Mouse (Mus musculus): Measurements from ENCODE around the gene Erv3. TPM values are rescaled to one million over a fixed set of nuclear protein-coding genes. Genes with fewer than 3 reads are reported as not detected.

The Erv3 gene
- polyA plus RNA-seq, 1 experiment from 2014 or later, result not detected

DNA sequence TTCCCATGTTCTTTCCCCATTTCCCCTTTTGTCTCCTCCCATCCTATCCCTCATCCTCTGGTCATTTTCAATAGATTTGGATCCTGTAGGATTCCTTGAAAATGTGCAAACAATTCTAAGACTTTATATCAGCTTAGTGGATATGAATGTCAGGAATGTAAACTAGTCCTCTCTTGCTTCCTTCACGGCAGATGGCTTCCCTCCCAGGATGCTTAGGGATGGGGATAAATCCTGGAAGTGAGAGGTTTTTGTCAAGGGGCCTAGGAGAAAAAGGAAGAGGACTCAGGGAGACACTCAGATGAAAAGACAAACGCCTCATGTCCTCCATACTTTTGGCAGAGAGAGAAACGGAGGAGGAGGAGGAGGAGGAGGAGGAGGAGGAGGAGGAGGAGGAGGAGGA, 42.9 kb upstream of the Erv3 start:
- 59% methylated on average over 2 of the region's 3 CpGs for WGBS
- ATAC-seq (ENCODE audit: insufficient read depth, low FRiP score, low TSS enrichment) (no peak), DNase-seq (ENCODE audit: low spot score) (no peak)
- Histone ChIP-seq H3K9ac (ENCODE audit: low read length) (no peak overlapping the region), H3K4me3 (ENCODE audit: low read depth, low read length) (no peak overlapping the region), H3K9me3 (ENCODE audit: control insufficient read depth, low read length) (no peaks in the 10 kb centered on the region), H3K4me2 (ENCODE audit: low read depth) (no peak overlapping the region), H3K36me3 (ENCODE audit: control insufficient read depth, insufficient read depth, low read length) (no peaks in the 10 kb centered on the region), H3K27me3 (ENCODE audit: control insufficient read depth, insufficient read depth, low read length) (no peaks in the 10 kb centered on the region), H3K27ac (ENCODE audit: low read depth, low read length) (no peak overlapping the region), H3K4me1 (ENCODE audit: control insufficient read depth, insufficient read depth, low read length) (no peaks in the 10 kb centered on the region)

DNA sequence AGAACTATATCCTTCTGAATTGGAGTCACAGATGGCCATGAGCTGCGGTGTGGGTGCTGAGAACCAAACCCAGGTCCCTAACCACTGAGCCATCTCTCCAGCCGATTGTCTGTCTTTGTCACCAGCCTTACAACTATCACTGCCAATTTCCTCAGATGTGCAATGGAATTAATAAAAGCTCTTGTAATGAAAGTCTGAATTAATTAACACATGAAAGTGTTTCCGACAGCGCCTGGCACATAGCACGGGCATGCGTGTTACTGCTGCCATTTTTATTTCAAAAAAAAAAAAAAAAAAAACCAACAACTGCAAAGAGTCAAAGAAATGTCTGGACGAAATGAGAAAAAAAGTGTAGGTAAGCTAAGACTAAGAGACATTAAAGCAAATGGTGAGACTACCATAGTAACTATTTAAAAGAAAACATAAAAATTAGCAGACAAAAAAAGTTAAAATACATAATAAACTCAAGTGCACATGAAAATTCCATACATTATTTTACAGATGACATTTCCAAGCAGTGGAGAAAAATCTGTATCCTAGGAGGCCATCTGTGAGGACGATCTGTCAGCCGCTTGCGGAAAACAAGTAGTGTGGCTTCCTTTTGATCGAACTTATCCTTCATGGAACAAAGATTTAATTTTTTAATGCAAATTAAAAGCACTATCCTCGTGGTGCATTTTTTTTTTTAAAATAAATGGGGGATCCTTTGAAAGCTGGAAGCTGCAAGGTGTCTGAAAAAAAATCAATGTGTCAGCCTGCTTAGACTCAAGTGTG, 38.0 kb upstream of the Erv3 start:
- Histone ChIP-seq H3K4me3 (ENCODE audit: low read depth, low read length) (no peak overlapping the region), H3K36me3 (ENCODE audit: control insufficient read depth, insufficient read depth, low read length) (no peaks in the 10 kb centered on the region)
- WGBS, result 92% methylated on average over 12 of the region's 12 CpGs

DNA sequence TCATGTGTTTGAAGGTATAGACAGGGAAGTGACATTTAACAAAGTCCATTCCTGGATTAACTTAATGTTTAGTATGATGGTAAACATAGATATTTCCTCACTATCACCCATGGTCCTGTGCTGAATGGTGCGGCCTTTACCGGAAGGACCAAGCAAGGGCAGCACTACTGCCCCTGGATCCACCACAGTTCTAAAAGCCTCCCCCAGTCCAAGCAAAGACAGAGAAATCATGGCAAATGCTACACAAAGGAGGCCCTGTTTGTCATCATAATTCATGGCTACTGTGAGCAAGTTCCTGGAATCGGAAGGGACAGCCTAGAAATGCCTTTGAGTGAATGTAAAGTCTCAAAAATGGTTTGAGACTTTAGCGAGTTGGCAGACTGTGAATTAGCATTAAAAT, 36.5 kb upstream of the Erv3 start:
- ATAC-seq (ENCODE audit: insufficient read depth, low FRiP score, low TSS enrichment), result no peak

More for the DNA sequence above, 38.0 kb upstream of the Erv3 start:
- peaks cover 2% of the 10 kb centered on the region; the same call in 1 of the 2 replicates for H3K4me1 ChIP-seq (ENCODE audit: control insufficient read depth, insufficient read depth, low read length)
- no peaks in the 10 kb centered on the region for H3K9me3 ChIP-seq (ENCODE audit: control insufficient read depth, low read length)
- ATAC-seq (ENCODE audit: insufficient read depth, low FRiP score, low TSS enrichment) (no peak), DNase-seq (ENCODE audit: low spot score) (no peak)
- no peak overlapping the region for H3K27ac ChIP-seq (ENCODE audit: low read depth, low read length)
- no peaks in the 10 kb centered on the region for H3K27me3 ChIP-seq (ENCODE audit: control insufficient read depth, insufficient read depth, low read length)
- no peak overlapping the region for H3K9ac ChIP-seq (ENCODE audit: low read length)
- H3K4me2 ChIP-seq (ENCODE audit: low read depth), result no peak overlapping the region

DNA sequence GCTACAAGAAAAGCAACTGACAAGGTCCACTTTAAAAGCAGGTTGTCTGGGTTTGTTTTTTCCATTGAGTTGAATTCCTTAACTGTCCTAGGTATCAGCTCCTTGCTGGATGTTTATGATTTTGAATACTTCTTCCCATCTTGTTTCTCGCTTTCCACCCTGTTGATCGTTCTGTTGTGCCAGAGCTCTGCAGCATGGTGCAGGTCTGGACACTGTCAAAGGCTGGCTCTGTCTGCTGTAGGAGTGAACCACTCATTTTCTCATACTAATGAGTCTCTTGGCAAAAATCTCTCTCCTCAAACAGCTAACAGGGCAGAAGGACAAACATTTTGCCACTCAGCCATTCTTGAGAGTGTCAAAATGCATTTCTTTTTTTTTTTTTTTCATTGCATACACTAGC, 35.6 kb upstream of the Erv3 start:
- whole genome bisulfite sequencing, result 86% methylated on average over 2 of the region's 2 CpGs
- DNase-seq (ENCODE audit: low spot score) (no peak), ATAC-seq (ENCODE audit: insufficient read depth, low FRiP score, low TSS enrichment) (no peak)
- Histone ChIP-seq H3K27ac (ENCODE audit: low read depth, low read length) (no peak overlapping the region), H3K9me3 (ENCODE audit: control insufficient read depth, low read length) (no peaks in the 10 kb centered on the region), H3K4me1 (ENCODE audit: control insufficient read depth, insufficient read depth, low read length) (peaks cover 3% of the 10 kb centered on the region; the same call in 1 of the 2 replicates), H3K4me2 (ENCODE audit: low read depth) (no peak overlapping the region), H3K27me3 (ENCODE audit: control insufficient read depth, insufficient read depth, low read length) (no peaks in the 10 kb centered on the region), H3K4me3 (ENCODE audit: low read depth, low read length) (no peak overlapping the region), H3K9ac (ENCODE audit: low read length) (no peak overlapping the region), H3K36me3 (ENCODE audit: control insufficient read depth, insufficient read depth, low read length) (no peaks in the 10 kb centered on the region)

More for the DNA sequence above, 36.5 kb upstream of the Erv3 start:
- 90% methylated on average over 4 of the region's 4 CpGs for WGBS
- Histone ChIP-seq H3K27me3 (ENCODE audit: control insufficient read depth, insufficient read depth, low read length) (no peaks in the 10 kb centered on the region), H3K36me3 (ENCODE audit: control insufficient read depth, insufficient read depth, low read length) (no peaks in the 10 kb centered on the region), H3K27ac (ENCODE audit: low read depth, low read length) (no peak overlapping the region), H3K4me1 (ENCODE audit: control insufficient read depth, insufficient read depth, low read length) (peaks cover 3% of the 10 kb centered on the region; the same call in 1 of the 2 replicates), H3K9ac (ENCODE audit: low read length) (no peak overlapping the region), H3K9me3 (ENCODE audit: control insufficient read depth, low read length) (no peaks in the 10 kb centered on the region), H3K4me3 (ENCODE audit: low read depth, low read length) (no peak overlapping the region), H3K4me2 (ENCODE audit: low read depth) (no peak overlapping the region)
- DNase-seq (ENCODE audit: low spot score), result no peak

DNA sequence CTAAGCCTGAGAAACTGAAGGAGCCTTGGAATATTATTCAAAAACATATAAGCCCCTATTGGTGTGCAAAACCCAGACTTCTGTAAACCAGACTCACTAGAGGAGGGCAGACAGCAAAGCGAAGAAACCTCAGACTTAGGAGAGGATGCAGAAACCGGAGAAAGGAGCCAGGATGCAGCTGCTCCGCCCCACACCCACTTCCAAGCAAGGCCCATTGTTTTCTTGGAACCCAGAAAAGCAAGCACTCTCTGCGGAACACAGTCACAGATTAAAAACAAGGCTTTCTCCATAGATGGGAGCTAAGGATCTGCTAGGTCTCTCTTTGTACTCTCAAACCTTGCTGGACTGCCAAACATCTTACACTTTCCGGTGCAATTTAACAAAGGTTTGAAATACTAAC, 33.0 kb upstream of the Erv3 start:
- no peak overlapping the region for H3K4me3 ChIP-seq (ENCODE audit: low read depth, low read length)
- DNase-seq (ENCODE audit: low spot score) (peak; percentile 22), ATAC-seq (ENCODE audit: insufficient read depth, low FRiP score, low TSS enrichment) (no peak)
- H3K4me1 ChIP-seq (ENCODE audit: control insufficient read depth, insufficient read depth, low read length), result peaks cover 3% of the 10 kb centered on the region; the same call in 1 of the 2 replicates
- H3K4me2 ChIP-seq (ENCODE audit: low read depth), result no peak overlapping the region
- no peak overlapping the region for H3K27ac ChIP-seq (ENCODE audit: low read depth, low read length)
- H3K9ac ChIP-seq (ENCODE audit: low read length), result no peak overlapping the region
- no peaks in the 10 kb centered on the region for H3K36me3 ChIP-seq (ENCODE audit: control insufficient read depth, insufficient read depth, low read length)
- no peaks in the 10 kb centered on the region for H3K9me3 ChIP-seq (ENCODE audit: control insufficient read depth, low read length)
- H3K27me3 ChIP-seq (ENCODE audit: control insufficient read depth, insufficient read depth, low read length), result no peaks in the 10 kb centered on the region
- 36% methylated on average over 5 of the region's 5 CpGs for WGBS

DNA sequence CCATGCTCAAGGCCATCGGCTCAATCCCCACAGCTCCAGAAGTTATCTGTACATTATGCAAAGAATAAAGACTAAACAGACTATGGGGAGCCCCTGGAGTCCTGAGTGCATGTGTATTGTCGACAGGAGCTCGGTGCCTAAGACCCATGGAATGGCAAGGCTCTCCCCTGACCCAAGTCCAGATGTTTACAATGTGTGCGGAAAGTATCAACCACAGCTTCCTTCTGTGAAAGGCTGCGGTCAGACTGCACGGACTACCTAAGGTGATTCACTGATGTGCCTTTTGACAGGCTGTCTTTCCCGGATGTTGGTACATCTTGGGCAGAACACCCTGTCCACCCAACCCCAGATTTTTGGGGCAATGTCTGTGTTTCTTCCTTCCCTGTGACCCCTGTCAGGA, 28.7 kb upstream of the Erv3 start:
- no peak for ATAC-seq (ENCODE audit: insufficient read depth, low FRiP score, low TSS enrichment)
- Histone ChIP-seq H3K9ac (ENCODE audit: low read length) (no peak overlapping the region), H3K4me1 (ENCODE audit: control insufficient read depth, insufficient read depth, low read length) (peaks cover 3% of the 10 kb centered on the region; the same call in 1 of the 2 replicates), H3K4me2 (ENCODE audit: low read depth) (no peak overlapping the region), H3K27me3 (ENCODE audit: control insufficient read depth, insufficient read depth, low read length) (no peaks in the 10 kb centered on the region), H3K4me3 (ENCODE audit: low read depth, low read length) (no peak overlapping the region), H3K27ac (ENCODE audit: low read depth, low read length) (no peak overlapping the region), H3K9me3 (ENCODE audit: control insufficient read depth, low read length) (no peaks in the 10 kb centered on the region), H3K36me3 (ENCODE audit: control insufficient read depth, insufficient read depth, low read length) (no peaks in the 10 kb centered on the region)
- DNase-seq (ENCODE audit: low spot score), result no peak
- WGBS, result 79% methylated on average over 7 of the region's 7 CpGs

DNA sequence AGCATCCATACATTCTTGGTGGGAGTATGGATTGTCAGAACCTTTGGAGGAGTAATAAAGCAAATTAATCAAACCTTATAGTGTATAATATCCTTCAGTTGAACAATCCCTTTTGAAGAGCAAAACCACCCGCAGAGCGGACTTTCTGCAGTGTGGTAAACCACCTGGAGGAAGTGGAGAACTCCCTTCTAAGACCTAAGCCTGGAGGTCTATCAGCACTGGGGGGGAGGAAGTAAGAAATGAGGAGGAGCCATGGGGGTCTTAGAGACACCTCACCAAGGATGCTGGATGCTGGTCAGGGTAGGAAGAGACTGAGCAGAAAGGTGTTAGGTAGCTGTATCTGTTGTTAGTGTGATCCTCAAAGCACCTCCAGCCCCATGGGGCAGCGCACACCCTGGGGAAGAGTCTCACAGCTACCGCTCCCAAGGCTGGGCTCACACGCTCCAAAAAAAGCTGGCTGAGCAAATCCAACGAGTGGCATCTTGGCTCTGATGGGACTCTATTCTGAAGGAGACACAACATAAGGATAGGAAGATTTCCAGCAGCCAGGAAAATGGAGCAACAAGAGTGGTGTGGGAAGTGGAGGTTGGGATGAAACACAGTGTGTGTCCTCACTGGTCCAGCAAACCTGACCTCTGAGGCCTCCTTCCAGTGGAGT, 27.1 kb upstream of the Erv3 start:
- H3K27ac ChIP-seq (ENCODE audit: low read depth, low read length), result no peak overlapping the region
- no peaks in the 10 kb centered on the region for H3K27me3 ChIP-seq (ENCODE audit: control insufficient read depth, insufficient read depth, low read length)
- DNase-seq (ENCODE audit: low spot score) (no peak), ATAC-seq (ENCODE audit: insufficient read depth, low FRiP score, low TSS enrichment) (no peak)
- no peaks in the 10 kb centered on the region for H3K9me3 ChIP-seq (ENCODE audit: control insufficient read depth, low read length)
- H3K4me1 ChIP-seq (ENCODE audit: control insufficient read depth, insufficient read depth, low read length), result no peaks in the 10 kb centered on the region
- H3K9ac ChIP-seq (ENCODE audit: low read length), result no peak overlapping the region
- no peaks in the 10 kb centered on the region for H3K36me3 ChIP-seq (ENCODE audit: control insufficient read depth, insufficient read depth, low read length)
- WGBS, result 86% methylated on average over 6 of the region's 6 CpGs
- H3K4me3 ChIP-seq (ENCODE audit: low read depth, low read length), result no peak overlapping the region
- H3K4me2 ChIP-seq (ENCODE audit: low read depth), result no peak overlapping the region

DNA sequence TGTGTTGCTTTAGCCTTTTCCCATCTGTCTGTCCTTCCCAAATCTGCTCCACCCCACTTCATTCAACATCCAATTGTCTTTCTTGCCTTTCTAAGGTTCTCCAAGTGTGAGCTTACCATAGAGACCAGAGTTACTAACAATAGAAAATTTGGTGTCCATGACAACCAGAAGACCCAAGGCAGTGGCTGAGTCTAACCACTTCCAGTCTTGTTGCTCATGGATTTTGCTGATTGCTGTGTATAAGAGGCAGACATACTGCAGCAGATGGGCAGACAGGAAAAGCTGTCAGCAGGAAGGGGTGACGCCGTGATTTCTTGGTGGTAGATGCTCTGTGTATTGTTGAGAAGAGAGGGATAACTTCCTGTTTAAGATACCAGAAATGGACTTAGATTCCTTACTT, 23.6 kb upstream of the Erv3 start:
- no peaks in the 10 kb centered on the region for H3K4me1 ChIP-seq (ENCODE audit: control insufficient read depth, insufficient read depth, low read length)
- ATAC-seq (ENCODE audit: insufficient read depth, low FRiP score, low TSS enrichment), result no peak
- DNase-seq (ENCODE audit: low spot score), result no peak
- 69% methylated on average over 2 of the region's 2 CpGs for WGBS
- no peak overlapping the region for H3K4me3 ChIP-seq (ENCODE audit: low read depth, low read length)
- H3K27me3 ChIP-seq (ENCODE audit: control insufficient read depth, insufficient read depth, low read length), result no peaks in the 10 kb centered on the region
- H3K4me2 ChIP-seq (ENCODE audit: low read depth), result no peak overlapping the region
- no peaks in the 10 kb centered on the region for H3K36me3 ChIP-seq (ENCODE audit: control insufficient read depth, insufficient read depth, low read length)
- H3K9me3 ChIP-seq (ENCODE audit: control insufficient read depth, low read length), result no peaks in the 10 kb centered on the region
- H3K9ac ChIP-seq (ENCODE audit: low read length), result no peak overlapping the region
- no peak overlapping the region for H3K27ac ChIP-seq (ENCODE audit: low read depth, low read length)

DNA sequence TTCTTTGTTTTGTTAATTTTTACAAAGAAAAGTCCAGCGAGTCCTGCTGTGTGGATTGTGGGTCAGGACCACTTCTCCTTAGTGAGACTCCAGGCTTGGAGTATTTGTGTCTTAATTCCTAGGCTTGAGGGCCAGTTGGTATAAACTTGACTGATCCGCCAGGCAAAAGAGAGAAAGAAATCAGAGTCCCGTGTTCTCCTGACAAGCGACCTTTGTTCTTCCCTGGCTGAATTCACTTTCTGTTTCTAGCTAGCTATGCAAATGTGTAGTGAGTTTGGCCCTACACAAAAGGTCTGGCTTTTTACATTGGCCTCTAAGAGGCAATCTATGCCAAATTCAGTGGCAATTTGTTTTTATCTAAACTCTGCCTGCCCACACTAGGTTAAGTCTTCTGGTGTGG, 22.2 kb upstream of the Erv3 start:
- no peak overlapping the region for H3K4me3 ChIP-seq (ENCODE audit: low read depth, low read length)
- no peak overlapping the region for H3K4me2 ChIP-seq (ENCODE audit: low read depth)
- no peak overlapping the region for H3K9ac ChIP-seq (ENCODE audit: low read length)
- H3K9me3 ChIP-seq (ENCODE audit: control insufficient read depth, low read length), result no peaks in the 10 kb centered on the region
- H3K27me3 ChIP-seq (ENCODE audit: control insufficient read depth, insufficient read depth, low read length), result no peaks in the 10 kb centered on the region
- H3K27ac ChIP-seq (ENCODE audit: low read depth, low read length), result no peak overlapping the region
- DNase-seq (ENCODE audit: low spot score) (no peak), ATAC-seq (ENCODE audit: insufficient read depth, low FRiP score, low TSS enrichment) (no peak)
- 64% methylated on average over 4 of the region's 4 CpGs for WGBS
- H3K36me3 ChIP-seq (ENCODE audit: control insufficient read depth, insufficient read depth, low read length), result no peaks in the 10 kb centered on the region
- H3K4me1 ChIP-seq (ENCODE audit: control insufficient read depth, insufficient read depth, low read length), result no peaks in the 10 kb centered on the region
